Mouse (Mus musculus): ENCODE measurements around the gene Pdx1. TPM values are rescaled to one million over a fixed set of nuclear protein-coding genes. Genes with fewer than 3 reads are reported as not detected.

Pdx1 gene
- polyA plus RNA-seq, 1 experiment from 2014 or later: not detected

DNA sequence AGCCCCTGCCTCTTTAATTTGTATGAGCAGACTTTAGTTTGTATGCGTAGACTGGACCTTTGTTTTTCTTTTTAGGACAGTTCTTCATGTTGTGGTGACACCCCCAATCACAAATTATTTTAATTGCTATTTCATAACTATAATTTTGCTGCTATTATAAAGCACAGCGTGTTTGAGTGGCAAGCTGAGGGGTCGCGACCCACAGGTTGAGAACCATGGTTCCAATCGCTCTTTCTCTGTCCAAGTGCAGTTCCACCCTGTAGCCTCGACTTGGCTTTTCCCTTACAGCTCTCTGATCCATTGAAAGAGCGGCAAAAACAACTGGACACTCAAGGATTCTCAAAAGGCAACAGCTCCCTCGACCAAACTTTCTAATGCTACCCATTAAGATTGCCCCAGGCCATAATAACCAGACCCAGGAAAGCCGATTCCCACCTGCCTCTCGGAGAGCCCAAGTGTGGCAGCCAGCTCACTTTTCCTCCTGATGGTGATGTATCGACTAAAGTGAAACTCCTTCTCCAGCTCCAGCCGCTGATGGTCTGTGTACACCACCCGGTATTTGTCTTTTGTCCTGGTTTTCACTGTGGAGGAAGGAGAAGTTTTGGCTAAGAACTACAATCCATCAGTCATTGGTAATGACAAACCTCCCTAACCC lies 33.1 kb downstream of the Pdx1 start:
- no peak overlapping the region for H3K4me3 ChIP-seq (replicated peaks; ENCODE audit: low read depth, low read length)
- no peak for DNase-seq (ENCODE audit: low spot score)
- WGBS: 6% methylated on average over 13 of the region's 13 CpGs
- H3K36me3 ChIP-seq (ENCODE audit: insufficient read depth, low read length): no peaks in the 10 kb centered on the region
- no peak overlapping the region for H3K4me2 ChIP-seq (ENCODE audit: low read length)
- H3K9me3 ChIP-seq (replicated peaks; ENCODE audit: low read length): no peaks in the 10 kb centered on the region
- TF ChIP-seq CTCF (IDR thresholded peaks at IDR 0.05; ENCODE audit: low read depth): no peak
- H3K27me3 ChIP-seq (ENCODE audit: insufficient read depth, low read length): peaks cover 95% of the 10 kb centered on the region
- no peak overlapping the region for H3K9ac ChIP-seq (ENCODE audit: low read depth, low read length)
- H3K27ac ChIP-seq: no peak overlapping the region
- peaks cover 15% of the 10 kb centered on the region for H3K4me1 ChIP-seq (replicated peaks; ENCODE audit: insufficient read depth, low read length)
- no peak for ATAC-seq (replicated peaks; ENCODE audit: low FRiP score, low read depth)

- ATAC-seq (replicated peaks; ENCODE audit: low FRiP score, low read depth) (no peak), DNase-seq (ENCODE audit: low spot score) (no peak)
- TF ChIP-seq CTCF (IDR thresholded peaks at IDR 0.05; ENCODE audit: low read depth): no peak
- peaks cover 12% of the 10 kb centered on the region for H3K4me1 ChIP-seq (replicated peaks; ENCODE audit: insufficient read depth, low read length)
- no peaks in the 10 kb centered on the region for H3K9me3 ChIP-seq (replicated peaks; ENCODE audit: low read length)
- no peak overlapping the region for H3K4me3 ChIP-seq (replicated peaks; ENCODE audit: low read depth, low read length)
- peaks cover 95% of the 10 kb centered on the region for H3K27me3 ChIP-seq (ENCODE audit: insufficient read depth, low read length)
- no peaks in the 10 kb centered on the region for H3K36me3 ChIP-seq (ENCODE audit: insufficient read depth, low read length)
- WGBS: 1% methylated on average over 54 of the region's 54 CpGs
- no peak overlapping the region for H3K27ac ChIP-seq
- H3K9ac ChIP-seq (ENCODE audit: low read depth, low read length): no peak overlapping the region
- H3K4me2 ChIP-seq (ENCODE audit: low read length): no peak overlapping the region
These were observed 34.8 kb downstream of the Pdx1 start for GRCm38 (mm10) chr5:147304276-147305155.

DNA sequence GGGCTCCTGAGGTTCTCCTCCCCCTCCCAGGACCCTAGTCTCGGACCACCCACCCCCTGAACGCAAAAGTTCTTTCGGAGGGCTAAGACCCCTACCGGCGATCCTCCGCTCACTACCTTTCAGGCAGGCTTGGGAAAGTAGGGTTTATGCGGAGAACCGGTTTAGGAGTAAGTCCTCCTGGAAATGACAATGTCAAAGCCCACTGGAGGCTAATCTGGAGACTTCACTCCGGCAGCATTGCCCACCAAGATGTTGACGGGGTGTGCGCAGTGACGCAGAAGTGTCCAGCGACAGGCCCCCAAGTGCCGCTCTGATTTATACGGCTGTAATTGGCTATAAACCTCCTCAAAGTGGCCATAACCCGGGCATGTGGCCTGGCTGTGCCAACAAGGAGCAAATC lies 35.4 kb downstream of the Pdx1 start:
- no peak for TF ChIP-seq CTCF (IDR thresholded peaks at IDR 0.05; ENCODE audit: low read depth)
- Histone ChIP-seq H3K4me2 (ENCODE audit: low read length) (no peak overlapping the region), H3K4me3 (replicated peaks; ENCODE audit: low read depth, low read length) (no peak overlapping the region), H3K36me3 (ENCODE audit: insufficient read depth, low read length) (no peaks in the 10 kb centered on the region), H3K9ac (ENCODE audit: low read depth, low read length) (no peak overlapping the region), H3K27ac (no peak overlapping the region), H3K9me3 (replicated peaks; ENCODE audit: low read length) (no peaks in the 10 kb centered on the region), H3K4me1 (replicated peaks; ENCODE audit: insufficient read depth, low read length) (peaks cover 9% of the 10 kb centered on the region), H3K27me3 (ENCODE audit: insufficient read depth, low read length) (peaks cover 94% of the 10 kb centered on the region)
- DNase-seq (ENCODE audit: low spot score): no peak
- 2% methylated on average over 16 of the region's 16 CpGs for WGBS
- ATAC-seq (replicated peaks; ENCODE audit: low FRiP score, low read depth): no peak

DNA sequence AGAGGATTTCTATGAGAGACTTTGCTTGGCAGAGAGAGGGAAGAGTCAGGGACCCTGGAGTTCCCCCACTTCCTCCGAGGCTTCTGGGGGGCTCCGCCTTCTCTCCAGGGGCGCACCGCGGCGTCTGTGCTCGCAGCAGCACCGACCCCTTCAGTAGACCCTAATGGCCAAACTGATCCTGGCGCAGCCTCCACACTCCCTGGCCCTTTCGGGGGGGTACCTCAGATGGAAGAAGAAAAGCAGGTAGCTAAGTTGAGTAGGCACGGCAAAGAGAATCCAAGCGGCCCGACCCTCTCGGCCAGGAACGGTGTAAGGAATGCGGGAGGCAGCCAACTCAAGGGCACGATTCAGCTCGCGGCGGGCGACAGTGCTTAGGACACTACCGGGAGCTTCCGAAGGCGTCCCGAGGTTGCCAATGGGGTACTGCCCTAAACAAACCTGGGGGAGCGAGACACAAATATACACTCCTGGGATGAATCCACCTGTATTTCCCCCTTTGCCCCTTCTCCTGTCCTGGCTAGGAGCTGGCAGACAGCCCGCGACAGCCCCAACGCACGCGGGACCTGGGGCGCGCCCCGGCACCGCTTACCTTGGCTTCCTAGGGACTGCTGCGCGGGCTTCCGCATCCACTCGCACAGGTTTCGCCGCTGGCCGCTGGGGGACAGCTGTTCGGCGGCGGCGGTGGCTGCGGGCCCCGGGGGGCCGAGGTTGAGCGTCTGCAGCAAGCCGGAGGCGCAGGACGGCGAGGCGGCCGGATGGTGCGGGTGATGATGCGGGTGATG lies 36.3 kb downstream of the Pdx1 start:
- H3K9me3 ChIP-seq (replicated peaks; ENCODE audit: low read length): no peaks in the 10 kb centered on the region

GRCm38 (mm10) chr5:147306638-147307397 lies 37.1 kb downstream of the Pdx1 start, which contains the start of gene Cdx2:
Gene Cdx2, minus strand, starts transcription at chr5:147307270.
- Histone ChIP-seq H3K27me3 (ENCODE audit: insufficient read depth, low read length) (peaks cover 97% of the 10 kb centered on the region), H3K36me3 (ENCODE audit: insufficient read depth, low read length) (no peaks in the 10 kb centered on the region), H3K27ac (no peak within 1 kb of the TSS), H3K4me2 (ENCODE audit: low read length) (peak within 1 kb of the TSS; percentile 30; the same call in 1 of the 2 replicates), H3K4me3 (replicated peaks; ENCODE audit: low read depth, low read length) (peak within 1 kb of the TSS; percentile 17; the same call in 1 of the 2 replicates), H3K9ac (ENCODE audit: low read depth, low read length) (no peak within 1 kb of the TSS), H3K9me3 (replicated peaks; ENCODE audit: low read length) (no peaks in the 10 kb centered on the region), H3K4me1 (replicated peaks; ENCODE audit: insufficient read depth, low read length) (peaks cover 9% of the 10 kb centered on the region)
- under 1% methylated on average over 55 of the region's 63 CpGs for WGBS
- no peak for DNase-seq (ENCODE audit: low spot score)
- no peak for TF ChIP-seq CTCF (IDR thresholded peaks at IDR 0.05; ENCODE audit: low read depth)
- ATAC-seq (replicated peaks; ENCODE audit: low FRiP score, low read depth): no peak

More for the DNA sequence above, 36.3 kb downstream of the Pdx1 start:
- TF ChIP-seq CTCF (IDR thresholded peaks at IDR 0.05; ENCODE audit: low read depth): no peak
- H3K9ac ChIP-seq (ENCODE audit: low read depth, low read length): no peak overlapping the region
- H3K4me1 ChIP-seq (replicated peaks; ENCODE audit: insufficient read depth, low read length): peaks cover 9% of the 10 kb centered on the region
- no peaks in the 10 kb centered on the region for H3K36me3 ChIP-seq (ENCODE audit: insufficient read depth, low read length)
- H3K4me2 ChIP-seq (ENCODE audit: low read length): peak overlapping the region; percentile 30; the same call in 1 of the 2 replicates
- ATAC-seq (replicated peaks; ENCODE audit: low FRiP score, low read depth) (no peak), DNase-seq (ENCODE audit: low spot score) (no peak)
- peak overlapping the region; percentile 17; the same call in 1 of the 2 replicates for H3K4me3 ChIP-seq (replicated peaks; ENCODE audit: low read depth, low read length)
- no peak overlapping the region for H3K27ac ChIP-seq
- under 1% methylated on average over 57 of the region's 58 CpGs for WGBS
- peaks cover 96% of the 10 kb centered on the region for H3K27me3 ChIP-seq (ENCODE audit: insufficient read depth, low read length)
